Mouse (Mus musculus) spleen, embryonic (tissue): ENCODE results near the gene Nmbr.

ENCODE experiments used
- CTCF ChIA-PET: fragments of 350-600 bp; sonication (Branson Sonifier 250); formaldehyde crosslinking; loops from one replicate; lab custom pipeline; 2022; lab: Charles Lee

The Nmbr gene

GRCm38 (mm10) chr10:14705072-14706066, at the start of gene Nmbr, which contains the start of gene Vta1:
Nmbr (plus strand) TSS chr10:14705591.
Vta1 (minus strand) TSS chr10:14705560.
- CTCF ChIA-PET = no interaction called here

DNA sequence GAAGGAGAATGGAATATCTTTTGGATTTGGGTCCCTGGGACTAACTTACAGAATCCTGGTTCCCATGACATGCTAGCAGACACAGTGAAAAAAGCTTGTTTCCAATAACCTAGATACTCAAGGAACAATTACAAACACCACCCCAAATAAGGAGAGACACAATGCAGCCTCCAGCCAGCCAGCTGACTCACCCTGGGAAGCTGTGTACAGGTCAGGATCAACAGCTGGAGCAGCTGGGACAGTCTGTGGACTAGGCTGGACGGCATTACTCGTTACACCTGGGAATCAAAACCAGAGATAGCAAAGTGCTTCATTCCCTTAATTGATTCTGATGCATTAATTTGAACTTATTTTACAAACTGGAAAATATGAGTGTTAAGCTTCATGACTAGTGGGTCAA, 44.5 kb upstream of the Nmbr start:
- CTCF ChIA-PET = no interaction called here

GRCm38 (mm10) chr10:14666147-14666546, 39.2 kb upstream of the Nmbr start:
- CTCF ChIA-PET = no interaction called here

GRCm38 (mm10) chr10:14685663-14686062, 19.7 kb upstream of the Nmbr start:
- CTCF ChIA-PET = no interaction called here

DNA sequence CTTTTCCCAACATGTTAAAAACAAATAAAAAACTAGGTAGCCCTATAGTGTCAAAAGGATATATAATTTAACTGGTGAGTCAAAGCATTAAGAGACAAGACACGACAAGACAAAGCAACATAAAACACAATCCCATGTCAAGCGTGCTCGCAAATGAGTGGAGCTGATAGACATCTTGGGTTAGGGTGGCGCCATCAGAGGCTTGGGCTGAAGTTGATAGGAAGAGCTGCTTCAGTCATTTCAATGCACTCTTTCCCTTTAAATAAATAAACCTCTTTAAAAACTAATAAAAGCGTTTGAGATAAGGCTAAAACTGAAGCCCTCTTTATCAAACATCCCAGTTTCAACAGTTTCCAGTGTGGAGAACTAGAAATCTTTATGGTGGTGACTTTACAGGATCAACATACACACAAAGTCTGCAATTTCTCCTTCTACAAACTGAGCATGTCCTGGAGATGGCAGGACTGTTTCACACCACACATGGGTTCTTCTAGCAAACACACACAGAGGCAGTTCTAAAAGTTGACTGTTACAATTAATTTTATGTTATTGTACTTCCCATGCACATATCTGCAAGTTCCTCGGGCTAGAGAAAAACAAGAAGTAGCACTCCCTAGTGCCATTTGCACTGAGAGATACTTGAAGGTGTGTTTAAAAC, 16.5 kb upstream of the Nmbr start:
- CTCF ChIA-PET = no interaction called here

DNA sequence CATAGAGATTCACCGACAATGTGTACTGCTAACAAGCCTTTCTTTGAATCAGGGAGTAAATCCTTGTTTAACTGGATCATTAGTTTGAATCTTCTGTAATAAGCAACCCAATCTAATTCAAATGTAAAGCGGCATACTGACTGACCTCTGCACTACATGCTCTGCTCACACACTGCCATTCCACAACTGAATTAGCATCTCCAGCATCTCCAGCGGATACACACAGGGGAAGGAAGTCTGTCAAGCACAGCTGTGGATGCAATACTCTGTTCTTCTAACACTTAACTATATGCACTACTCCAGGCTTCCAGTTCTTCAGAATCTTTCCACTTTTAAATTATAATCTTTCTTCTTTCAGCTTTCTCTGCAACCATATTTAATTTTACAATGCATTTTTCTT, 15.0 kb upstream of the Nmbr start:
- CTCF ChIA-PET = no interaction called here

- CTCF ChIA-PET = no interaction called here
Measured at GRCm38 (mm10) chr10:14703239-14703638, 2.2 kb upstream of the Nmbr start.

GRCm38 (mm10) chr10:14703830-14704420, 1.5 kb upstream of the Nmbr start:
- CTCF ChIA-PET = no interaction called here

DNA sequence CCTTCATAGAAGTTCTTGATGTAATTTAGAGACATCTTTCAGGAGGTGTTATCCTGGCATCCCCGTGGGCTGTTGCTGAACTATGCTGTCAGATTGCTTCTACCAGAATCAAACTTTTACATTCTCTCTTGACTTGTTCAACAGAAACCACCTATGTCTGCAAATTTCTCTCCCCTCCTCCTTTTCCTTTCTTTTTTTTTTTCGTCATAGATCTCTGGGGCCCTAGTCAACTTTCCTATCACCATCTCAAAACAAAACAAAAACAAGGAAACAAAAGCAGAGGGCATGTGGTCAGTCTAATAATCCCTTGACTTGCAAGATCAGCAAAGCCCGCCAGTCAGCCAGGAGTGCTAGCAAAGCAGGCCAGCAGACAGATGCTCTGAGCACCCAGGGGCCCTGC, 12.7 kb downstream of the Nmbr start, which contains the start of gene Gje1:
Gene Gje1, minus strand, starts transcription at position 101 of the 400 bp plus-strand sequence.
- CTCF ChIA-PET = no interaction called here

DNA sequence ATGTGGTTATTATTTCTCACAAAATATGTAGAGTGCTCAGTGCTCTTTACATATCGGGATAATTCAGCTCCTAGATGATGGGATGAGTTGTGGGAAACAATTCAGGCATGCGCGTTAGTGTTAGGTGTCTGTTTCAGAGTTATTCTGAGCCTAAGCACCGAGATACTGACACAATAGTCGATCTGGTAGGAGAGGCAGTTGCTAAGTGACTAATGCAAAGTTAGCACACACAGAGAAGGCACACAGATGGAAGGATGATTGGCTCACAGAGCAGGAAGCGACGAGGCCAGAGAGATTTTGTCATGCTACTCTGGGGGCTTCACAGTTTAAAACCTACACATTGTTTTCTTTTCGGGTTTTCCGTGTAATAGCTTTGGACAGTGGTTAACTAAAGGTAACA, 20.3 kb downstream of the Nmbr start:
- CTCF ChIA-PET = no interaction called here

DNA sequence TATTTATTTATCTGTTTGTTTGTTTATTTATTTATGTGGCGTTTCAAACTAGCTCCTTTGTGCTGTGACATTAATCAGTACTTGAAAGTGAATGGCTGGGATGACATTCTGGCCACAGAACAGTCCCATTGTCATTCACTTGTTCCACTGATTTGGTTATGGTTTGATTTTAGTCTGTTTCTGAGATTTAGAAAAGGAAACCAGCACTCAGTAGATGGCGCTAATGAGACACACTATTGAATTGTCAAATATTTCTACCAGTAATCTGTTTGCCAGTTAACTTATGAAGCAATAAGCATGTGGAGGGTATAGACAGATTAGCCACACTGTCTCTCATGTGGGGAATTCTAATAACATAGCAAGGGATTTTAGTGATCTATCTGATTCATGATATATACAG, 28.9 kb downstream of the Nmbr start:
- CTCF ChIA-PET = no interaction called here

GRCm38 (mm10) chr10:14759665-14760558, 54.5 kb downstream of the Nmbr start:
- CTCF ChIA-PET = no interaction called here

GRCm38 (mm10) chr10:14760618-14761017, 55.2 kb downstream of the Nmbr start:
- CTCF ChIA-PET = no interaction called here

GRCm38 (mm10) chr10:14770227-14770910, 65.0 kb downstream of the Nmbr start:
- CTCF ChIA-PET = no interaction called here

DNA sequence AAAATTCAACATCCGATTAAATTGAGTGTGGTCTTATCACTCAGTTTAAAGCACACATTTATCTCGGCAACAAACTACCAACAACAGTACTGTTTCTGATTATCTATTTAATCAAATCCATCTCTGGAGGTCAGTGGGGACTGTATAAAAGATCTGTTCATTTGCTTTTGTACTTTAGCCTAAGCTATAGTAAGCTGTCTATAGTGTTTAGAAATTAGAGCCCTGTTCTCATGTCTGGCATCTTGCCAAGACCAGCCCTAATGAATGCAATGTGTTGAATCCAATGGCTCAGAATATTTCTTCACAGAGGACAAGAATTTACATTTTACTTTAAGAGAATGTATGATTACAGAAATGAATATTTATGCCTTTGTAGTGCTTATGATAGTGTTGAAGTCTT, 69.1 kb downstream of the Nmbr start:
- CTCF ChIA-PET = no interaction called here

DNA sequence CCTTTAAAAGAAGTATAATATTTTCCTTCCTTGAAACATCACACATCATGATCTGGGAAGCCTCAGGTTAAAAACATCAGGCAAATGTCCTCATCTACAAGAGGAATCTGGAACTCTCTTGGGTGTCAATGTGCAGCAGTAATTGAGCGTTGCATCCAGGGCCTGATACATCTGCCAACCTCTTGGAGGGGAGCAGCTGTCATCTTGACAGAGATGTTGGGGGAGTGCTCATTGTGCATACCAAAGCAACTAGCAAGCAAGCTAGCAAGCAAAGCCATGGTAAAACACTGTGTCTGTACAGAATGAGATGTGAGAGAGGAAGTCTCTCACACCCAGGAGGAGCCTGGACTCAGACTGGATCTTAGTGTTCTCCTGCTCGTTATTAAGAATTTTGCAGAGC, 84.6 kb downstream of the Nmbr start:
- CTCF ChIA-PET = no interaction called here

DNA sequence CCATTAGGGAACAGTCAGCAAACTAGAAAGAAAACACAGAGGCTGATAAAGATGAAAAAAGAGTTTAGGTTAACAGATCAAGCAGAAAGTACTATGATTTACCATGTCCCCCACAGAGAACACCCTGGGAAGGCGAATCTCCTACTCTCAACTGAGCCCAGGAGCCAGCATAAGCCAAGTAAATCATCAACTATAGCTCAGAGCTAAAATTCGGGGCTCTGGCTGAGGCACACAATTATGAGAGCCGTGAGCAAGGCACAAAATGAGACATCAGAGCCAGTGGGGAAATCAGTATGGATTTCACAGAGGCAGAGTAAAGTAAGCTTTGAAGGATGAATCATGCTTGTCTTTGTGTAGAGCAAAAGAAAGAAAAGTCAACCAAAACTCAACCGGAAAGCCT, 111.6 kb downstream of the Nmbr start:
- CTCF ChIA-PET = no interaction called here
